ENCODE assay signal across 9 mouse cellular contexts in genomic region chr5:117628351-117628750, GRCm38 (mm10).
A peak's percentile ranks its signal among the peaks of the same experiment; 100 is the strongest.
DNase-seq lines count a peak whose midpoint lies in the region; ATAC-seq and TF ChIP-seq lines count a peak whose summit lies in the region.
"Had no signal": no experiment of that assay in that cellular context is flagged by ENCODE, and none has a peak within 500 bp of the region (broad histone marks: within the 10 kb centered on the region; RNA-seq: fewer than 3 reads in every experiment).

No protein-coding gene starts in this region.

- peak; percentile 40 for DNase-seq in kidney, adult 2 months
- no peak for DNase-seq in kidney, adult 11 months
- DNase-seq in WW6 (ENCODE audit: low read depth, low spot score) = peak; percentile 40
- DNase-seq in cerebellum, postnatal 36 days = peak; percentile 36 to 44
- peak; percentile 82 to 84 for DNase-seq in kidney, postnatal 4 days
- peak; percentile 29 to 35 for DNase-seq in lung, postnatal 4 days
- no peak for DNase-seq in natural killer cell, adult 2 months (ENCODE audit: low spot score in 2 of 2)

- H3K27ac ChIP-seq in kidney, adult 2 months (ENCODE audit: insufficient read depth, low read depth, low read length) = no peak overlapping the region
- H3K27ac ChIP-seq: stomach, embryonic 15.5 days had no signal

- H3K36me3 ChIP-seq in kidney, adult 2 months (ENCODE audit: control insufficient read depth, insufficient read depth, low read length) = no peaks in the 10 kb centered on the region
- H3K36me3 ChIP-seq: stomach, embryonic 15.5 days had no signal

- 54% methylated on average over 7 of the region's 7 CpGs for WGBS in kidney, adult 2 months

- no peaks in the 10 kb centered on the region for H3K4me1 ChIP-seq in kidney, adult 2 months (ENCODE audit: control insufficient read depth, insufficient read depth, low read length)
- H3K4me1 ChIP-seq: stomach, embryonic 15.5 days had no signal

- no peak; the same call in 1 of the 2 replicates for TF ChIP-seq CTCF in kidney, adult 2 months (conservative IDR thresholded peaks at IDR 0.05; ENCODE audit: insufficient read depth, insufficient read length, low read depth, low read length)

- no peaks in the 10 kb centered on the region for H3K27me3 ChIP-seq in kidney, adult 2 months (replicated peaks; ENCODE audit: control insufficient read depth, insufficient read depth, low read length)
- H3K27me3 ChIP-seq: stomach, embryonic 15.5 days had no signal

- no peak overlapping the region for H3K4me3 ChIP-seq in kidney, adult 2 months (ENCODE audit: insufficient read depth, low read depth, low read length)
- H3K4me3 ChIP-seq: stomach, embryonic 15.5 days had no signal

- no peak for TF ChIP-seq POLR2A in kidney, adult 2 months (IDR thresholded peaks at IDR 0.05; ENCODE audit: low read depth, low read length)

- no peak for ATAC-seq in monocyte, adult 5-6 weeks (replicated peaks; ENCODE audit: insufficient number of reproducible peaks, low FRiP score, low TSS enrichment, poor library complexity, severe bottlenecking)

Comparison
In these comparisons a context has a peak if more than half of its experiments do, and no peak if none do; other contexts are left out.
1. DNase-seq: peak in kidney, adult 2 months (single experiment), WW6 (single experiment), cerebellum, postnatal 36 days (2 of 2), kidney, postnatal 4 days (2 of 2) and lung, postnatal 4 days (2 of 2); none in kidney, adult 11 months (single experiment) and natural killer cell, adult 2 months (0 of 2).